Mouse (Mus musculus) embryo, embryonic 9.5 days (tissue): Measurements from ENCODE around the gene Ikzf1.

ENCODE experiments used
- DNase-seq: peaks from one replicate; pipeline ENCODE4 v3.0.0-alpha.2; 2017; ENCODE audit errors: extremely low spot score

The Ikzf1 gene

GRCm38 (mm10) chr11:11690059-11690844 is 5.4 kb downstream of the Ikzf1 start:
- no peak for DNase-seq

DNA sequence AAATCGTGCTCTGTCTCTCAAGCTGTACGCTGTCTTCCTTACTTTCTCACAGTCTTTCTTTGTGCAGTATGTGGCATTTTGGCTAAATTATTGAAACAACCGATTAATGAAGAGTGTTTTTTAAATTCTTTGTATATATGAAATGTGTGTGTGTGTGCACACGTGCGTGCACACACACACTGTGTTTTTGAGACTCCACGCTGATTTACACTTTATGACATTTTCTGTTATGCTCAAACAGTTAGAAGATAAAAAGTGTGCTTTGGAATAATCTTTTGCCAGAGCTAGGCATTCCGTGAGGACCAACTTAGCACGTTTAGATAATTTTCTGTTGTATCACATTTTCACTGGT is 6.0 kb downstream of the Ikzf1 start:
- no peak for DNase-seq

DNA sequence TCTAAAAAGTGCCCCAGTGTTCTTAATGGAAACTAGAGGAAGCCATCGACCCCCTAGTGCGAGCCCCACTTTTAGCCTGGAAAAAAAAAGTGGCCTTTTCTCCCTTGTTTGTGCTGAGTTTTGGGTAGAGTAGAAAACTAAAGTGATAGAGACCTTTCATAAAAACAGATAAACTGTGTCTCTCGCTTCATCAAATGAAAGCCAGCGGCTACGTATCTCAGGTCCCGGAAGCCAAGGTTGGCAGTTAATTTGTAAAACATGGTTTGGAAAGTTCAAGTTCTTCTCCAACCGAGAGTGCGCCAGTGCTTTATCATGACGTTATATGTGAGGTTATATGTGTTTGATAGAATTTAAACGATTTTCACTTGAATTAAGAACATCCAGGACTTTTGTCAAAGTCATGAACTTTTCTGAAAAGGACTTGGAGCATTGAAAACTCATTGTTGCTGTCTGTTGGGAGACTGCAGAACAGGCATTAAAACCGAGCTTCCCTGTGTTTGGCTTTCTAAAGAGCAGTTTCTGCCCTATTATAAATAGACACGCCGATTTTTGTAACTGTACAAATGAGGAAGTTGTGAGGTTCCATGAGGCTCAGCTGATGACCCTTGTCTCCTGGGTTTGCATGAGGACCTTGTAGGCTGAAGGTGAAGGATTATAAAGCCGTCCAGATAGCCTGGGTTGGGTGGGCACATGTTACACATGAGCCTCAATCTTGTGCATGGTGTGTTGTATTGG is 6.7 kb downstream of the Ikzf1 start:
- no peak for DNase-seq

GRCm38 (mm10) chr11:11692558-11693166 is 7.9 kb downstream of the Ikzf1 start:
- no peak for DNase-seq

DNA sequence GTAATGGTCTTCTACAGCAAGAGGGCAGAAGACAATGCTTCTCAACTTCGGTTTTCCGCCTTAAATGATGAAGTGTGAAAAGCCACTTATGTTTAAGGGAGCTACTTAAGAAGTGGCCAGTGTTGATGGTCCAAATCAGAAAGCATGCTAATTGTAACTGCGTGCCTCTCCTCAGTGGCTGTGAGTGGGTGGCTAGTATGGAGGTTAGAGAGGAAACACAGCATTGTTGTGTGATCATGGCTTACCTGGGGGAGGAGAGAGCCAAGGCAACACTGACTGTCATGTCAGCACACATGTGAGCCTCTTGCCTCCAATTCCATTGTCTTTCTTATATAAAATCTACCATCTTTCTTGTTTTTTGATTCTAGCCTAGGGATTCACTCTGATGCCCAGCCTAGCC is 8.6 kb downstream of the Ikzf1 start:
- DNase-seq = no peak

DNA sequence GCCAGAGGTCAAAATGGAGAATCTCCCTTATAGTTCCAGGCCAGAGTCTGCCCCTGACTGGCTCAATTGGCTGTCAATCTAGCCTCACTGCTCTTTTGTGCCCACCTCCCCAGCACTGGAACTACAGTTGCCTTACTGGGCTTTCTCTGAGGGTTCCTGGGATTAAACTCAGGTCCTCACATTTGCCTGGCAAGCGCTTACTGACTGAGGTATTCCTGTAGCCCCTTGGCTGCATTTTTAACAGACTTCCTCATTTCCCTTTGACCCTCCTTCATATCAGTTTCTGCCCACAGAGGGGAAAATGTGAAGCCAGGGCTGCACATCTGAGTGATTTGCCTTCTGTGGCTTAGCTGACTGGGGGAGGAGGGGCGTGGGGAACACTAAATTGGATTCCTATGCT is 9.3 kb downstream of the Ikzf1 start:
- no peak for DNase-seq

- DNase-seq = no peak
These were observed 9.8 kb downstream of the Ikzf1 start for GRCm38 (mm10) chr11:11694472-11695177.

DNA sequence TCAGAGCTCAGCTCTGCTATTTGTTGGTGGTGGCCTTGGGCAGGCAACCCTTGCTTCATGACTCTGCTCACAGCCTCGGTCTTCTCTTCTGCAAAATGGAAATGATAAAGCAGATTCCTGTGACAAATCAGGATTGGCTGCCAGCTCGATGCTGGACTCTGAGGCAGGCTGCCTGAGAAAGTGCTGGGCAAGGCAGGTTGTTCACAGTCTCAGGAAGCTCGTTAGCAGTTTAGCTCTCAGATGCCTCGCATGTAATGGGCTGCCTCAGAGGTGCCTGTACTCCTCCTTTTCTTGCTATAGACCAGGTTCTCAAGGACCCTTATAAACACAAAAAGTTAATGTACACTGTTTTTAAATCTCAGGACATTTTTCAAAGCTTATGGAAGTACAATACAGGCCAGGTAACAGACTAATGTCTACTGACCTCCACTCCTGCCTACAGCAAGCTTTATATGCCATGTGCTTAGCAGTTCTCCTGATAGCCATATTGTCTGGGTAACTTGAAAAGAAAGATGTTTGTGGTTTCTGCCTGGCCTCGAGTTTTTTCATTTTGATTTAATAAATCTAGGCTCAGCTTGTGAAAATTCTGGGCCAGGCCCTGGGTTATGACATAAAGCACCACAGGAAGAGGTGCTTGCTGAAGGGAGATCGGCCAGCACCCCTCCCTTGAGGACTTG is 10.5 kb downstream of the Ikzf1 start:
- no peak for DNase-seq

DNA sequence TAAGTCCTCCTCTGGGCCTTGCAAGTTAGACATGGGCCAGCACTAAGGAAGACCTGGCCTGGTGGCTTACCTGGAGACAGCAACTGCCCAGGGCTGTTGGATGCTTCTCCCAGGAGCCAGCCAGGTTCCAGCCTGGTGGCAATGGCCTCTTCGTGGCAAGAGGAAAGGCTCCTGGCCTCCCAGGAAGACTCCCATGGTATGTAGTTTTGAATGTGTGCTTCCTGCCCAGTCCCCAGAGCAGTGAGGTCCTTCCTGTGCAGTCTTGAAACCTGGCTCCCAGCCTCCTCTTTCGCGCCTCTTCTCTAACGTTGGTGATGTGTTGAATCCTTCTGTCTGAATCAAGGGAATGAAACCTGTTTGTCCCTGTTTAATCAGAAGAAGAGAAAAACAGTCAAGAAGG is 11.1 kb downstream of the Ikzf1 start:
- no peak for DNase-seq

DNA sequence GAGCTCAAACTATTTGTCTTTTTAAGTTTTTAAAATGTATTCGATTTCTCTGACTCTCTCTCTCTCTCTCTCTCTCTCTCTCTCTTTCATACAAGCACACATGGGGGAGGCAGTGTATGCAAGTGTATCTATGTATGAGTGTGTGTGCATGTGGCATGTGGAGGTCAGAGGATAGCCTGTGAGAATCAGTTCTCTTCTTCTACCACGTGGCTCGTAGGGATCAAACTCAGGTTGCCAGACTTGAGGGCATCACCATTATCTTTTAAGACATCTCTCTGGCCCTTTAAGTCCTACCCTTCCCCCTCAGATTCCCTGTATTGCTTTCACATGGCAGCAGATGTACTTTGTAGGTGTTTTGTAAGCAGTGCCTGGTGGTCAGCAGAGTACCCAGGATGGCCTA is 12.0 kb downstream of the Ikzf1 start:
- no peak for DNase-seq

DNA sequence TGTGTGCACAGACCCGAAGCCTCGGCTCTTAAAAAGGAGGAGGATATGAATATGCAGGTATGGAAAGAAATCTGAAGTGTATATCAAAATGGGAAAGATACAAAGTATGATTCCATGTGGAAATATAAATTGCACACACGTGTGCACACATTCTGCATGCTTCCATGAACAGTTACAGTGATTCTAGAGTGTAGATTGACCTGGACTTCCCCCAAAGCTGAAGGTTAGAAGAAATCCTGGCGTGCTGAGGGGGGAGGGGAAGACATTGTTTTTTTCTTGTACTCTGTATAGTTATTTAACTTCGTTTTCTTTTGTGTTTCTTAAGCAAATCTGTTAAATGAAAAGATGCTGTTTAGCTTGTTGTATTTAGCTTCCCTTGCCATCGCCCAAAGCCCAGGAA is 16.6 kb downstream of the Ikzf1 start:
- no peak for DNase-seq

DNA sequence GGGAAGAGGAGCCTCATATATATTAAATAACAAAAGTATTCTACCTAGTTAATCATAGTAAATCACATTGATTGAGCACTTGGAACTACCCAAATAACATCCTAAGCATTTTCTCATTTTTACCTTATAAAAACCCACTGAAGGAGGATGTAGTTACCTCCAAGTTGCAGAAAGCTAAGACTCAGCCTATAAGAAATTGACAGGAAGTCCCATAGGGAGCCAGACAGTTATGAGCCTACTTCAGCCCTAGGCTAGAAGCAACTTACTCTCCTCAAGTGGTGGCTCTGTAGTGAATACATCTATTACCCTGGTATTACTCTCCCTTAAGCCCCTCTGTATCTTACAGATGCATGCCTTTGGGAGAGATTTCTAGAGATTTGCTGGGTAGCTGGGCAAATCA is 19.0 kb downstream of the Ikzf1 start:
- no peak for DNase-seq

- no peak for DNase-seq
These were observed 23.4 kb downstream of the Ikzf1 start for GRCm38 (mm10) chr11:11708154-11708719.

- DNase-seq = no peak
These were observed 24.5 kb downstream of the Ikzf1 start for GRCm38 (mm10) chr11:11709311-11709710.

DNA sequence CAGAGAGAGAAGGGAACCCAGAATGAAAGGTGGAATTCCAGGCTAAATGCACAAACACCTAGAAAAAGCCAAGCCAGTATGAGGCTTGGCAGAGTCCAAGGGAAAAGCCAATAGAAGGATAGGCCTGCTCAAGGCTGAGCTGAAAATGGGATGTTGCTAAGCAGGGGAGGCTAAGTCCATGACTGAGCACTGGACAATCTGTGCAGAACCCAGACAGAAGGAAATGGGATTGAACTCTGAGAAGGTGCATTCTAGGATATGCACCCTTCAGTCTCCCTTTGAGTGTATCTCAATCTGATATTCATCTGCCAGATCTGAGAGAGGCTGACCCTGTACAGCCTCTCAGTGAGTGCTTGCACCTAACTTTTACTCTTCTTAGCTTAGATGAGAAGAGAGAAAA is 25.9 kb downstream of the Ikzf1 start:
- DNase-seq = no peak

- no peak for DNase-seq
These were observed 26.9 kb downstream of the Ikzf1 start for GRCm38 (mm10) chr11:11711748-11712147.

DNA sequence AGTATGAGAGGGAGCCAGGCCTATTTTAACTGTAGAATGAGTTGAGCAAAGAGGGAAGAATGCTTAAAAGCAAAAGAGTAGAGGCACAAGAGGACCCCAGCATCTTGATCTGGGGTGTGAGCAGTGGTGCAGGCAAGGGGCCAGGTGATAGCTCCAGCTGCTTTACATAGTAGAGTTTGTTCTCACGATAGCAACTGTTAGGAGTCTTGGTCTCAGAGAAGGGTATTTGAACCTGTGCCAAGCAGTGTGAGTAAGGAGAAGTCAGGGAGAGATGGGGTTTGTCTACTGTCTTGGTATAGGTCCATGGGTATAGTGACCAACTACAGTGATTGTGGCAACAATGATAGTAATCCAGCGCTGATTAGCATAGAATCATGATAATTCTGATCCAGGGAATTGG is 29.9 kb downstream of the Ikzf1 start:
- DNase-seq = no peak

GRCm38 (mm10) chr11:11715963-11716691 is 31.3 kb downstream of the Ikzf1 start:
- no peak for DNase-seq

GRCm38 (mm10) chr11:11716692-11717037 is 31.9 kb downstream of the Ikzf1 start:
- no peak for DNase-seq

- DNase-seq = no peak
These were observed 32.9 kb downstream of the Ikzf1 start for GRCm38 (mm10) chr11:11717606-11718167.

GRCm38 (mm10) chr11:11719748-11720147 is 34.9 kb downstream of the Ikzf1 start:
- no peak for DNase-seq
